Mouse (Mus musculus): ENCODE results near the gene Ctdspl. TPM values are rescaled to one million over a fixed set of nuclear protein-coding genes. Genes with fewer than 3 reads are reported as not detected.

The Ctdspl gene
- total RNA-seq, 2 experiments from 2014 or later, result 3.1 to 14.6 TPM

DNA sequence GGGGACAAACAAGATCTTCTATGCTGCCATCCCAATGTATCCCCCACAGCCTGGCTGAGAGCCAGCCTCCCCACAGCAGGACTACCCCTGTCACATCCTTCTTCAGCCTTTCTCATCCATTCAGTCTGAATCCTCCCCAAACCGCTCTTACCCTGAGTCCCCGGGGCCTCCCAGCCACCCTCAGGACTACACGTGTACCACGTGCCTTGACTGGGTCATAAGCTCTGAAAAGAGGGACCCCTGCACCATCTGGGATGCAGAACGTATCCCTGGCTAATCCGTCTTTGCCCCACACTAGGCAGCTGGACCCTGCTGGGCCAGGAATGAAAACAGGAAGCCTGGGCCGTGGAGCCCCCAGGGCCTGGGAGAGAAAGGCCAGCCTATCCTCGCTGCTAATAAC lies 155.8 kb downstream of the Ctdspl start:
- no peak for ATAC-seq (replicated peaks; ENCODE audit: low FRiP score, low TSS enrichment, poor library complexity, severe bottlenecking)

DNA sequence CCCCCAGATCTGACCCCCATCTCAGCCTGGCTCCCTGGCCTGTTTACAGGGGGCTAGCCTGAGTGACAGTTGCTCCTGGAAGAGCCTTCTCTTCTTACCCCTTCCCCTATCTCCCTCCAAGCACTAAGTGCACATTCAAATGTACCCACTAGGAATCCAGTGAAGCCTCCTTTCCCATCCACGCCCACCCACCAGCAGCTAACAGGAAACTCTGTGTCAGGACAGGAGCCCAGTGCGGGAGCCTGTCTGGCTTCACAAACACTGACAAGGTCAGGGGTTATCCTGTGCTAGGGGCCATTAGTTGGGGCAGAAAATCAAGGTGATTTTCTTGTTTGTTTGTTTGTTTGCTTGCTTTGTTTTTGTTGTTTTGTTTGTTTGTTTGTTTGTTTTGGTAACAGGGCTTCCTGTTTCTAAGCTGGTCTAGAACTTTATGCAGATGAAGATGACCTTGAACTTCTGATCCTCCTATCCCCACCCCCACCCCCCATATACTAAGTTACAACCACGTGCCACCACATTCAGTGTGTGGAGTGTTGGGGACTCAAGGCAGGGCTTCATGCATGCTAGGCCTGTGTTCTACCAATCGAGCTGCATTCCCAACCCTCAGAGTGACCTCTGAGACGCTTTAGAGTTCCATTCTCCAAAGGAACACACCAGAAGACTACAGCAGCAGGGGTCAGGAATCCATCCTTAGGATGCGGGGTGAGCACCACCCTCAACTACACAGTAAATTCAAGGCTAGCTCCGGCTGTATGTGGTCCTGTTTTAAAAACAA lies 156.6 kb downstream of the Ctdspl start:
- ATAC-seq (replicated peaks; ENCODE audit: low FRiP score, low TSS enrichment, poor library complexity, severe bottlenecking), result no peak

DNA sequence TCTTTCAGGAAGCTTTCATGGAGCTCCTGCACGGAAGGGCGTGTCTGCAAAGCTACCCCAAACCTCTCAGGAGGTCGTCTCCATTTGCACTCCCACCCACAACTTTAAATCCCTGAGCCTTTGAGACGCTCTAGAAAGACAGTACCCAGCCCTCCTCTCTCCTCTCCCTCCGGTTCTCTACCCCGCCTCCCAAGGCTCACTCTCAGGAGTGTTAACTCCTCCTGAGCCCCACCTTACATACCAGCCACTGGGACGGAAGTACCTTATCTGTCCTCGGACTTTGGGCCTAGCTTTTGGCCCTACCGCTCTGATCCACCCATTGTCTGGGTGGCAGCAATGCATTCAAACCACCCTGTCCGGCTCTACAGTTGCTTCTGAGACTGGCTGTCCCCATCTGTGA lies 157.7 kb downstream of the Ctdspl start:
- no peak for ATAC-seq (replicated peaks; ENCODE audit: low FRiP score, low TSS enrichment, poor library complexity, severe bottlenecking)

DNA sequence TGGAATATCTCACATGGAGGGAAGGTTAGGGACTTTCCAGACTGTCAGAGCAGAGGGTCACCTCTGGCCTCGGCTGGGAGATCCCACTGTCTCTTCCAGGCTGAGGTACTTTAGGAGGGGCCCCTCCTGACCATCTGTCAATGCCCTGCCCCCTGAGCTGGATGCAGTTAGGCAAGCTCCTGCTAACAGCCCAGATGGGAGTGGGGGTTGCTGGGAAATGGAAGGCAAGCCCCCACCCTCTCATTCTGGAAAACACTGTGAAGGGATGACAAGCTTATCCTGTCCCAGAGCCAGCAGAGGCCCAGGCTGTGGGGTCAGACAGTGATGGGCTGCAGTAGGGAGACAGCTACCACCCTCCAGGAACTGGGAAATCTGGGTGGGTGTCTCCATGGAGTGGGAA lies 160.2 kb downstream of the Ctdspl start:
- ATAC-seq (replicated peaks; ENCODE audit: low FRiP score, low TSS enrichment, poor library complexity, severe bottlenecking), result no peak

DNA sequence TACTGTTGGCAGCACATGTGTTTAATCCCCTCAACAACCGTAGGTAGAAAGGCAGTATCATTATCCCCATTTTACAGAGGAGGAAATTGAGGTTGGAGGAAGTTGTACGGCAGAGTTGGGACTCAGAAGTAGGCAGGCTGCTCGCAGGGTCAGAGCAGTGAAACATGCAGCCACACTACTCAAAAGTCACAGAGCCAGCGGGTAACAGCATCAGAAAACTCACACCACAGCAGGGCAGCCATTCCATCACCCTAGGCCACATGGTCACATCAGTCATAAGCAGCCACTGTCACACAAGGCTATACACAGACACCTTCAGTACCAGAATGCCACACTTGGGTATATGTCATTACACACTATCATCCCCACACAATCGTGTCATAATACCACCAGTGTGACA lies 161.1 kb downstream of the Ctdspl start:
- ATAC-seq (replicated peaks; ENCODE audit: low FRiP score, low TSS enrichment, poor library complexity, severe bottlenecking), result no peak

DNA sequence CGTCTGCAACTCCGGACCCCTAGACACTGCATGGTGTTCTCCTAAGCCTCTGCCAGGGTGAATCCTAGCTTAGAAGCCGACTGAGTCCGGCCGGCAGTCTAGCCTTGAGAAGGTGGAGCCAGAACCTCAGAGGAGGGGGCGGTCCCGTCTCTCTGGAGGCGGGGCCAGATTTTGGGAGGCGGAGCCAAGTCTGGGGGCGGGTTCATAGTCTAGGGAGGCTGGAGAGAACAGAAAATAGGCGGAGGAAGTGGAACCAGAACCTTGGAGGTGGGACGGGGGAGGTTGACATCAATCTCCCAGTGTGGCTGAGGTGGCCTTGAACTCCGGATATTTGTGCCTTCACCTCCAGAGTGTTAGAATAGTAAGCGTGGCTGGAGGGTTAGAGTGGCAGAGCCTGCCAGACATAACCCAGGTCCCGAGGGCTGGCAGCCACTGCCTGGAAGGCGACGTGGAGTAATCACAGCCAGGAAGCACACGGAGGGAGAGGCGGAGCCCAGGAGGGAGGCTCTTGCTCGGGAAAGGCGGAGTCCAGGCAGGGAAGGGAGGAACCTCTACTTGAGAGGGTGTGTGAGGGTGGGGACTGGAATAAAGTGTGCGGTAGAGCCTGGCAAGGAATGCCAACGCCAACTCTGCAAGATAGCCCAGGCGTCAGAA lies 162.0 kb downstream of the Ctdspl start:
- ATAC-seq (replicated peaks; ENCODE audit: low FRiP score, low TSS enrichment, poor library complexity, severe bottlenecking), result peak; percentile 88

DNA sequence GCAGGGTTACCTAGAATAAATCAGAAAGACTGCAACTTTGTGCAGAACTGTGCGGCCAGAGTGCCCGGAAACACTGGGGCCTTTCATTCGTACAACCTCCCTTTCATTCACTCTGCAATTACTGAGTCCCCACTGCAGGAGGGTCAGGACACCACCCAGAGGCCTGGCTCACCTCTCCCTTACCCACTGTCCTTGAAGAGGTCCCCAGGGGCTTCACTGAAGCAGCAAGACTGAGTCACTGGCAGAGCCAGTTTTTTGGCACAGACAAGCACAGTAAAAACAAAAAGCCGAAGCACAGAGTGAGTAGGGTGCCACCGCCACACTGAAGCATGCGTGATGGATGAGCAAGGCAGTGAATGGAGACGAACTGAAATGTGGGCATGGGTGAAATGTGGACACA lies 163.2 kb downstream of the Ctdspl start:
- ATAC-seq (replicated peaks; ENCODE audit: low FRiP score, low TSS enrichment, poor library complexity, severe bottlenecking), result no peak

DNA sequence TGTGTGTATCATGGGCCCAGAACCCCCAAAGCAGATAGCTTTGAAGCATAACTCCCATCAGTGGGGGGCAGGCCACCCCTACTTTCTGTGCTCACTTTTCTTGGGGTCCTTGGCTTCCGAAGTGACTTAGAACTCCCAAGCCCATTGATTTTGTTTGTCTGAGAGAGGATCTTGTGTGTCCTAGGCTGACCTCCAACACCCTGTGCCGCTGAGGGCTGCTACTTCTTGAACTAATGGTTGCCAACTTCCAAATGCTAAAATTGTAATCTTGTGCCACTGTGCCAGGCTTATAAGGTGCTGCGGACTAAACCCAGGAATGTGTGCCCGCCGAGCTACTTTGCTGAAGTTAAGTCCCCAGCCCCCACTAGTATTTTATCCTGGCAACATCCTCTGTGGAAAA lies 164.2 kb downstream of the Ctdspl start:
- no peak for ATAC-seq (replicated peaks; ENCODE audit: low FRiP score, low TSS enrichment, poor library complexity, severe bottlenecking)

DNA sequence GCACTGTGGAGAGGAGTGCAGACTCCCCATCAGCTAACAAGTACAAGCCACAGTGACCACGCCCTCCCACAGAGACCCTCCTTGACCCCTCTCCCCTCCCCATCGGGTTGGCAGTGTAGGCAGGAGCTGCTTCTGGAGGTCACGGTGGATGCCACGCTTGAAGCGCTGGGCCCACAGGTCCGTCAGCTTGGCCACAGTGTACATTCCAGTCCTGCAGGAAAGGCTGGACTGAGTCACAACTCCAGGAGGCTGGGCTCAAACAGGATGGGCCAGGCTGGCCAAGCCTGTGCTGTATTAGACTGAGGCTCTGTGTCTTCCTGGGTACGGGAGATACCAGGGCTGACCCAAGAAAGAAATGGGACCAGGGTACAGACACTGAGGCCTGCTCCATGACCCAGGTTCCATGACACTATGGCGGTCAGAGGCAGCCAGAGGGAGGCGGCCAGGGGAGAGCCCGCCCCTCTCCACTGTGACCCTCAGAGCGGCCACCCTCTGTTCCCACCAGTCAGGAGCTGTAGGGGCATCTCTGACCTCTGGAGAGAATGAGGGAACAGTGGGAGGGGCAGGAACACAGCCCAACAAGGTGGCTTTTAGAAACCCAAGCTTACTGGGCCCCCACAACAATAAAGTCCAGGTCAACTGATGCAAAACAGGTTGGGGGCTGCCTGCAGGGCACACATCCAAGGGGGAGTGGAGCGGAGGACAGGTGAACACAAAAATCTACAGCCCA lies 165.5 kb downstream of the Ctdspl start:
- ATAC-seq (replicated peaks; ENCODE audit: low FRiP score, low TSS enrichment, poor library complexity, severe bottlenecking), result no peak

DNA sequence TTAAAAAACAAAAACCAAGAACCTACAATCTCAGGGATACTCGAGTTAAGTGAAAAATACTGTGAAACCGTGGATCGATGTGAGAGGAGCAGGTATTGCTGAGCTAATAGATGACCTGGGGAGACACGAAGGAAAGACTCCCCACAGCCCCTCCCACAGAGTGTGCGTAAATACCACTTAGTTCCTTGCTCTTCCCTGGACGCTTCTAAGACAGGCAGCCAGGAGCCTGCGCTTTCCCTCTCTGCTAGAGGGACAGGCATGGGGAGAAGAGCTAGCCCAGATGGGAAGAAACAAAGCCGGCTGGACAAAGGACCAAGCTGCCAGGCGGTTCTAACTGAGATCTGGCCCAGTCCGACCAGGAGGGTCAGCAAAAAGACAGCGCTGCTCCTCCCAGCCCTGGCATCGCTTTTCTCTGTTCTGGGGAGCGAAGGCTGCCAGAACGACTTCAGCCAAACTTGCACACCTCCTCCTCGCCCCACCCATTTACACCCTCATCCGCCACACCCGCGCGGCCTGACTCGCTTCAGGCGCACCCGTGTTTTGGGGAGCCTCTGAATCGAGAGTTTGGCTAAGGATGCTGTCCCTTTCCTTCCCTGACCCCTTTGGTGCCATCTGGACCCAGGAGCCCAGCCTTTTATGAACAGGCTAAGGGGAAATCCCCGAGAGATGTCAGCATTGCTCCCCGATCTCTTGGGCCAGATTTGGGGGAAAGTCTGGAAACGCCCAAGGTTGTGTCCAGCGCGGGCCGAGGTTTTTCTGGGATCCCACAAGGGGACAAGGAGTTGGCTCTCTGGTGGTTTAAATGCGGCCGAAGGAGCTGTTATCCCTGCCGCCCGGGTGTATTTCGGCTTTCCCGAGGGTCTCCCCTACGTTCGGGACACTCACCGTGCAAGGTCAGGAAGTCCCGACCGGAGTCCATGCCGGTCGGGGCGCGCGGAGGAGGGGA lies 166.5 kb downstream of the Ctdspl start:
- ATAC-seq (replicated peaks; ENCODE audit: low FRiP score, low TSS enrichment, poor library complexity, severe bottlenecking), result no peak

Other genes starting within 250 kb of the Ctdspl start
- gene Vill, start 126.3 kb downstream of the Ctdspl start, total RNA-seq (2014; fragmentation: Nextera tagmentation), result 7.2 TPM in 1 of 2 replicates, not detected in the other
- gene Vill, start 126.3 kb downstream of the Ctdspl start, total RNA-seq (2017), result 8.7 and 11.9 TPM in 2 replicates
- gene Plcd1, start 167.0 kb downstream of the Ctdspl start, total RNA-seq (2014; fragmentation: Nextera tagmentation), result not detected in 2 replicates
- not detected in 2 replicates for gene Plcd1, start 167.0 kb downstream of the Ctdspl start, total RNA-seq (2017)
- not detected in 2 replicates for gene Dlec1, start 176.0 kb downstream of the Ctdspl start, total RNA-seq (2014; fragmentation: Nextera tagmentation)
- 0.65 TPM in 1 of 2 replicates, not detected in the other for gene Dlec1, start 176.0 kb downstream of the Ctdspl start, total RNA-seq (2017)
- gene Acaa1b, start 230.6 kb downstream of the Ctdspl start, total RNA-seq (2014; fragmentation: Nextera tagmentation), result not detected in 2 replicates
- gene Acaa1b, start 230.6 kb downstream of the Ctdspl start, total RNA-seq (2017), result not detected in 2 replicates
- not detected in 2 replicates for gene Gm47289, start 232.7 kb downstream of the Ctdspl start, total RNA-seq (2014; fragmentation: Nextera tagmentation)
- gene Gm47289, start 232.7 kb downstream of the Ctdspl start, total RNA-seq (2017), result not detected in 2 replicates

Data from megakaryocyte-erythroid progenitor cell, adult 5-6 weeks (primary cell).